ENCODE assay signal across 11 mouse cellular contexts in genomic region chr11:22170962-22171638, GRCm38 (mm10).
A peak's percentile ranks its signal among the peaks of the same experiment; 100 is the strongest.
DNase-seq lines count a peak whose midpoint lies in the region; ATAC-seq and TF ChIP-seq lines count a peak whose summit lies in the region.
"Had no signal": no experiment of that assay in that cellular context is flagged by ENCODE, and none has a peak within 500 bp of the region (broad histone marks: within the 10 kb centered on the region; RNA-seq: fewer than 3 reads in every experiment).

No protein-coding gene starts in this region.

- TF ChIP-seq EP300 in liver, embryonic 14.5 days (IDR thresholded peaks at IDR 0.05; ENCODE audit: low read depth): peak; percentile 75

- no peaks in the 10 kb centered on the region for H3K27me3 ChIP-seq in heart, embryonic 15.5 days
- no peaks in the 10 kb centered on the region for H3K27me3 ChIP-seq in liver, embryonic 14.5 days (ENCODE audit: control insufficient read depth, insufficient read depth, low read length)
- no peaks in the 10 kb centered on the region for H3K27me3 ChIP-seq in forebrain, embryonic 15.5 days

- H3K4me1 ChIP-seq in heart, embryonic 15.5 days (replicated peaks): peaks cover 11% of the 10 kb centered on the region
- H3K4me1 ChIP-seq in liver, embryonic 14.5 days (replicated peaks; ENCODE audit: control insufficient read depth in 2 of 2, insufficient read depth in 2 of 2, low read length in 1 of 2): peaks cover 5 to 19% of the 10 kb centered on the region in 2 experiments; a peak in 3 of 4 replicates
- H3K4me1 ChIP-seq in forebrain, embryonic 15.5 days: no peaks in the 10 kb centered on the region

- H3K4me2 ChIP-seq in heart, embryonic 15.5 days: peak overlapping the region; percentile 45
- H3K4me2 ChIP-seq in liver, embryonic 14.5 days (ENCODE audit: low read depth): peak overlapping the region; percentile 38
- no peak overlapping the region for H3K4me2 ChIP-seq in forebrain, embryonic 15.5 days (replicated peaks)
- H3K4me2 ChIP-seq: midbrain, embryonic 11.5 days had no signal

- H3K27ac ChIP-seq in heart, embryonic 15.5 days: peak overlapping the region; percentile 88
- H3K27ac ChIP-seq in liver, embryonic 14.5 days: peak overlapping the region; percentile 8
- no peak overlapping the region for H3K27ac ChIP-seq in forebrain, embryonic 15.5 days (replicated peaks)
- H3K27ac ChIP-seq: kidney, postnatal 0 days had no signal

- peak; percentile 44 for DNase-seq in c-Kit-positive CD71-positive TER-119-positive erythroid progenitor cells, embryonic 14.5 days (ENCODE audit: low spot score)
- no peak for DNase-seq in liver, embryonic 14.5 days (ENCODE audit: low read depth in 3 of 3, low spot score in 3 of 3)
- no peak for DNase-seq in gastrocnemius, postnatal 25 days
- no peak for DNase-seq in adrenal gland, adult 18-20 months (ENCODE audit: low spot score in 2 of 2)
- DNase-seq: cerebellum, adult 18-20 months; thymus, adult 18-20 months had no signal

- no peaks in the 10 kb centered on the region for H3K9me3 ChIP-seq in heart, embryonic 15.5 days (replicated peaks)
- no peaks in the 10 kb centered on the region for H3K9me3 ChIP-seq in liver, embryonic 14.5 days (ENCODE audit: control insufficient read depth, low read length)
- no peaks in the 10 kb centered on the region for H3K9me3 ChIP-seq in forebrain, embryonic 15.5 days

- WGBS in heart, embryonic 15.5 days: 37% methylated on average over 6 of the region's 6 CpGs
- 41% methylated on average over 6 of the region's 6 CpGs for WGBS in liver, embryonic 14.5 days (ENCODE audit: insufficient replicate concordance)
- 94% methylated on average over 6 of the region's 6 CpGs for WGBS in forebrain, embryonic 15.5 days

- peak overlapping the region; percentile 26 for H3K9ac ChIP-seq in heart, embryonic 15.5 days
- H3K9ac ChIP-seq in liver, embryonic 14.5 days (replicated peaks): peak overlapping the region; percentile 10; the same call in 1 of the 2 replicates
- no peak overlapping the region for H3K9ac ChIP-seq in forebrain, embryonic 15.5 days (replicated peaks)

- peaks cover 12% of the 10 kb centered on the region; the same call in 1 of the 2 replicates for H3K36me3 ChIP-seq in heart, embryonic 15.5 days
- H3K36me3 ChIP-seq in liver, embryonic 14.5 days (replicated peaks; ENCODE audit: control insufficient read depth, insufficient read depth, low read depth): no peaks in the 10 kb centered on the region
- H3K36me3 ChIP-seq in forebrain, embryonic 15.5 days: peaks cover 3% of the 10 kb centered on the region; the same call in 1 of the 2 replicates

- TF ChIP-seq CTCF in liver, embryonic 14.5 days (IDR thresholded peaks at IDR 0.05; ENCODE audit: low read depth): no peak

- H3K4me3 ChIP-seq in heart, embryonic 15.5 days: peak overlapping the region; percentile 46
- no peak overlapping the region for H3K4me3 ChIP-seq in liver, embryonic 14.5 days (ENCODE audit: insufficient read depth in 1 of 2, low read depth in 2 of 2, low read length in 2 of 2)
- H3K4me3 ChIP-seq in forebrain, embryonic 15.5 days: no peak overlapping the region

- peak; percentile 78 for ATAC-seq in erythroid progenitor cell, adult 5-6 weeks (replicated peaks; ENCODE audit: low FRiP score, poor library complexity, severe bottlenecking)
- peak; percentile 94 for ATAC-seq in heart, embryonic 15.5 days (replicated peaks; ENCODE audit: insufficient number of reproducible peaks, insufficient read depth, low FRiP score, low read depth)
- peak; percentile 87 for ATAC-seq in liver, embryonic 14.5 days (ENCODE audit: insufficient read depth)
- ATAC-seq in forebrain, embryonic 15.5 days (replicated peaks): no peak
